Mouse (Mus musculus): ENCODE measurements around the gene Itga4. TPM values are rescaled to one million over a fixed set of nuclear protein-coding genes. Genes with fewer than 3 reads are reported as not detected.

The Itga4 gene
- polyA plus RNA-seq, 2 experiments = 18.6 to 27.6 TPM

DNA sequence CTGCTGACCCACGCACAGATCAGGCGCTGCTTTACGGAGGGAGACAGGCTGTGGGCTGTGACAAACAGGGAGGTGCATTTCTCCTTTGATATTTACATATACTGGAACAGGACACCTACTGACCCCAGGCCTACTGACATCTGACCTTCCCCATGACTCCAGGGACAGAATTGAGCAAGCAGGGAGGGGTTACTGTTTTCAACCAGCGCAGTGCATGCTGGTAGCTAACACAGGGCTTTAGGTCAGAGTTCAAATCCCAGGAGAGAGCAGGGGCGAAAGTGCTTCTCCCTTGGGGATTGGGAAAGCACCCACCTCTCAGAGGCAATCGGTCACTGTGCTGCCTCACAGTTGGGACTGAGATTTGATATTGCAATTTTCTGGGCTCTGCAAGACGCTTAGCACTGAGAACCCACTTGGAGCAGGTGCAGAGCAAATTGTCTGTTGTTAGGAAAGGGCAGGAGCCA is 113.9 kb downstream of the Itga4 start:
- Histone ChIP-seq H3K4me1 (replicated peaks; ENCODE audit: control insufficient read depth in 2 of 2, insufficient read depth in 2 of 2, low read length in 1 of 2) (peaks cover 0 to 5% of the 10 kb centered on the region in 2 experiments; a peak in 1 of 4 replicates), H3K27ac (no peak overlapping the region), H3K36me3 (replicated peaks; ENCODE audit: control insufficient read depth, insufficient read depth, low read depth) (no peaks in the 10 kb centered on the region), H3K4me3 (ENCODE audit: insufficient read depth in 1 of 2, low read depth in 2 of 2, low read length in 2 of 2) (no peak overlapping the region), H3K27me3 (ENCODE audit: control insufficient read depth, insufficient read depth, low read length) (no peaks in the 10 kb centered on the region), H3K4me2 (ENCODE audit: low read depth) (no peak overlapping the region), H3K9me3 (ENCODE audit: control insufficient read depth, low read length) (no peaks in the 10 kb centered on the region), H3K9ac (replicated peaks) (no peak overlapping the region)
- 67% methylated on average over 7 of the region's 7 CpGs for WGBS (ENCODE audit: insufficient replicate concordance)
- TF ChIP-seq EP300 (IDR thresholded peaks at IDR 0.05; ENCODE audit: low read depth) (no peak), CTCF (IDR thresholded peaks at IDR 0.05; ENCODE audit: low read depth) (no peak)
- DNase-seq (ENCODE audit: low read depth in 3 of 3, low spot score in 3 of 3) = peak; percentile 35 to 41 (median 36)
- ATAC-seq (ENCODE audit: insufficient read depth) = peak; percentile 80

DNA sequence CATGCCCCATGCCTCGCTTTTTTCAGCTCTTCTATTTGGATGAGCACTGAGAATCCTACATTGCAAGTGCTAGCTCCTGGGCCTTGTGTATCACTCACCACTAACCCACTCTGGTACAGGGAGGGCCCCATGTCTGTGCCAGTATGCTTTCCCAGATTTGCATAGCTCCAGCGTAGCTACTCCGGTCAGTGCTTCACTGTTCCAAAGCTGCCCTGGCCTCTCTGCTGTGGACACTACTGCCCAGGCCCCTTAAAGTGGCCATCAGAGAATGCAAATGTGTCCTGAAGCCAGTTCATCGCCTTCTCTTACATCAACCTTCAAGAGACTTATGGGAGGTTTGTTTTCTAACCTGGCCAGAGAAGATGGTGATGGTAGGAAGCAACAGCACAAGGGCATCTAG is 114.7 kb downstream of the Itga4 start:
- DNase-seq (ENCODE audit: low read depth in 3 of 3, low spot score in 3 of 3) (no peak), ATAC-seq (ENCODE audit: insufficient read depth) (no peak)
- no peak overlapping the region for H3K27ac ChIP-seq
- H3K9ac ChIP-seq (replicated peaks) = no peak overlapping the region
- H3K4me3 ChIP-seq (ENCODE audit: insufficient read depth in 1 of 2, low read depth in 2 of 2, low read length in 2 of 2) = no peak overlapping the region
- H3K4me1 ChIP-seq (replicated peaks; ENCODE audit: control insufficient read depth in 2 of 2, insufficient read depth in 2 of 2, low read length in 1 of 2) = peaks cover 0 to 5% of the 10 kb centered on the region in 2 experiments; a peak in 1 of 4 replicates
- no peaks in the 10 kb centered on the region for H3K36me3 ChIP-seq (replicated peaks; ENCODE audit: control insufficient read depth, insufficient read depth, low read depth)
- H3K27me3 ChIP-seq (ENCODE audit: control insufficient read depth, insufficient read depth, low read length) = no peaks in the 10 kb centered on the region
- 78% methylated on average over 4 of the region's 4 CpGs for WGBS (ENCODE audit: insufficient replicate concordance)
- TF ChIP-seq EP300 (IDR thresholded peaks at IDR 0.05; ENCODE audit: low read depth) (no peak), CTCF (IDR thresholded peaks at IDR 0.05; ENCODE audit: low read depth) (no peak)
- no peak overlapping the region for H3K4me2 ChIP-seq (ENCODE audit: low read depth)
- H3K9me3 ChIP-seq (ENCODE audit: control insufficient read depth, low read length) = no peaks in the 10 kb centered on the region

DNA sequence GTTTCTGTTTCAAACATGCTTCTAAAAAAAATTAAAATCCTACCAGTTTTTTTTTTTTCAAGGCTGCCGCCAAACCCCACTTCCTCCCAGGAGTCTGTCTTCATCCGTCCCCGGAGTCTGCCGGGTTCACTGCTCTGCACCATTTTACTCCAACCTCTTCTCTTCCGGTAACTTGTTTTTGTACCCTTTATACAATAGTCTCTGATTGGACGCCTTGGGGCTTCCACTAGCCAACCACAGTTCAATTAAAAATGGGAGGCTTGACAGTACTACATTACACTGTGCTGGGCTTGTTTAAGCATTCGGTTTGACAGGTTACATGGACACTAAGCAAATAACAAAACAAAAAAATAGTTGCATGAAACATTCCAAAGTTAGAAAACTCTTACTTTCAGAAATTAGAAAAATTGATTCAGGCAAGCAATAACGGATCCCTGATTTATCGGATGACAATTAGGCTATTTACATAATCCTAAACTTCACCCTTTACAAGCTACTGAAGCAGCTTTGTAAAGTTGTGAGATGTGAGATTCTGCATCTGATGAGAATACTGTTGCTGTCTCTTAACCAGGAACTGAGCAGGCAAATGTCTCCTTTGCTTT is 115.6 kb downstream of the Itga4 start:
- Histone ChIP-seq H3K36me3 (replicated peaks; ENCODE audit: control insufficient read depth, insufficient read depth, low read depth) (no peaks in the 10 kb centered on the region), H3K9ac (replicated peaks) (no peak overlapping the region), H3K4me2 (ENCODE audit: low read depth) (no peak overlapping the region), H3K9me3 (ENCODE audit: control insufficient read depth, low read length) (no peaks in the 10 kb centered on the region), H3K4me1 (replicated peaks; ENCODE audit: control insufficient read depth in 2 of 2, insufficient read depth in 2 of 2, low read length in 1 of 2) (peaks cover 0 to 5% of the 10 kb centered on the region in 2 experiments; a peak in 1 of 4 replicates), H3K27me3 (ENCODE audit: control insufficient read depth, insufficient read depth, low read length) (no peaks in the 10 kb centered on the region), H3K27ac (no peak overlapping the region), H3K4me3 (ENCODE audit: insufficient read depth in 1 of 2, low read depth in 2 of 2, low read length in 2 of 2) (no peak overlapping the region)
- WGBS (ENCODE audit: insufficient replicate concordance) = 59% methylated on average over 9 of the region's 9 CpGs
- no peak for TF ChIP-seq CTCF (IDR thresholded peaks at IDR 0.05; ENCODE audit: low read depth)
- no peak for TF ChIP-seq EP300 (IDR thresholded peaks at IDR 0.05; ENCODE audit: low read depth)
- DNase-seq (ENCODE audit: low read depth in 3 of 3, low spot score in 3 of 3) (no peak), ATAC-seq (ENCODE audit: insufficient read depth) (no peak)

DNA sequence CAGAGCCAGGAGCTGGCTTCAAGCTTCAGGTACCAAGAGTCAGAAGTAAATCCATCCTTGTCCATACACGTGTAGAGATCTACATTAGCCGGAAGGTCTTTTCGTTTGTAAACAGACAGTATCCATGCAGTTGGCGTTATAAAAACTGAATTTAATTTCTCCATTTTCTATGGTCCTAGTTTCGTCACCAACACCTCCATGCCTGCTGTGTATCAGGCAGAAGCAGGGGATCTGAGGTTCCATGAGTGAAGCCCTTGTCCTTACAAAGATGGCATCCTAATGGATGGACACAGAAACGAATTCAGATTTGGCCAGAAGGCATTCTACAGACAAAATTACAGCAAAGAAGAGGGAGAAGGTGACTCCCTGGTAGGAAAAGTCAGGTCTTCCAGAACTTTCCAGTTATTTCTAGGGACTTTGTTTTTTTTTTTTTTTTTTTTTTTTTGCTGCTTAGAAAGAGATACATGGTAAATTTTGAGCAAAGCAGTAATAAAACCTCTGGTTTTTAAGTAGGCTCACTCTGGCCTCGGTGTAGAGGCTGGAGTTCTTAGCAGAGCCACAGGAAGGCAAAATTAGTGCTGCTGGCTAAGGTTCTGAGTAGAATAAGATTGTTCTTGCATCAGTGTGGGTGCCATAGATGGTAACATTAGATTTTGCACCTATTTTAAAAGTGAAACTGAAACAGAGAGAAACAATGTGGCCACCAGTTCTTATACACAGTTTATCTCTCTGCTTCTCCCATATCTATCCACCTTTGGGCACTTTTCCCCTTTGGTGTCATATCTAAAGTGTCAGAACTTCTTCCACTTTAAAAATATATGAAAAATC is 116.3 kb downstream of the Itga4 start:
- H3K9ac ChIP-seq (replicated peaks) = no peak overlapping the region
- H3K4me1 ChIP-seq (replicated peaks; ENCODE audit: control insufficient read depth in 2 of 2, insufficient read depth in 2 of 2, low read length in 1 of 2) = peaks cover 0 to 5% of the 10 kb centered on the region in 2 experiments; a peak in 1 of 4 replicates
- no peaks in the 10 kb centered on the region for H3K27me3 ChIP-seq (ENCODE audit: control insufficient read depth, insufficient read depth, low read length)
- H3K27ac ChIP-seq = no peak overlapping the region
- DNase-seq (ENCODE audit: low read depth in 3 of 3, low spot score in 3 of 3) (no peak), ATAC-seq (ENCODE audit: insufficient read depth) (no peak)
- no peaks in the 10 kb centered on the region for H3K36me3 ChIP-seq (replicated peaks; ENCODE audit: control insufficient read depth, insufficient read depth, low read depth)
- WGBS (ENCODE audit: insufficient replicate concordance) = 59% methylated on average over 7 of the region's 7 CpGs
- no peak overlapping the region for H3K4me3 ChIP-seq (ENCODE audit: insufficient read depth in 1 of 2, low read depth in 2 of 2, low read length in 2 of 2)
- H3K9me3 ChIP-seq (ENCODE audit: control insufficient read depth, low read length) = no peaks in the 10 kb centered on the region
- TF ChIP-seq CTCF (IDR thresholded peaks at IDR 0.05; ENCODE audit: low read depth) (no peak), EP300 (IDR thresholded peaks at IDR 0.05; ENCODE audit: low read depth) (no peak)
- H3K4me2 ChIP-seq (ENCODE audit: low read depth) = no peak overlapping the region

DNA sequence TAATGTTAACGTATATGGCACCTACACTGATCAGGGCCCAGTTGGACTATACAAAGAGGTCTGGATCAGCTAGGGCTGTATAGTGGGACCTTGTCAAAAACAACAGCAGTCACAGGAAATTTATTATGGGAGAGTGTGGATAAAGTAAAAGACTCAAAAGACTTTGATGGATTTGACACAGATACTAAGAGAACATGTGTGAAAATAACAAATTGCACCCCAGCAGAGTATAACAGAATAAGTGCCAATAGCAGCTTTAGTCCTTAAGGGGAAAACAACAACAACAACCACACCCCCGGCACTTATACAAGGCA is 116.9 kb downstream of the Itga4 start:
- DNase-seq (ENCODE audit: low read depth in 3 of 3, low spot score in 3 of 3) (no peak), ATAC-seq (ENCODE audit: insufficient read depth) (no peak)
- WGBS (ENCODE audit: insufficient replicate concordance) = 51% methylated on average over 2 of the region's 2 CpGs
- Histone ChIP-seq H3K9ac (replicated peaks) (no peak overlapping the region), H3K4me2 (ENCODE audit: low read depth) (no peak overlapping the region), H3K27me3 (ENCODE audit: control insufficient read depth, insufficient read depth, low read length) (no peaks in the 10 kb centered on the region), H3K4me1 (replicated peaks; ENCODE audit: control insufficient read depth in 2 of 2, insufficient read depth in 2 of 2, low read length in 1 of 2) (peaks cover 0 to 5% of the 10 kb centered on the region in 2 experiments; a peak in 1 of 4 replicates), H3K27ac (no peak overlapping the region), H3K9me3 (ENCODE audit: control insufficient read depth, low read length) (no peaks in the 10 kb centered on the region), H3K4me3 (ENCODE audit: insufficient read depth in 1 of 2, low read depth in 2 of 2, low read length in 2 of 2) (no peak overlapping the region), H3K36me3 (replicated peaks; ENCODE audit: control insufficient read depth, insufficient read depth, low read depth) (no peaks in the 10 kb centered on the region)
- TF ChIP-seq CTCF (IDR thresholded peaks at IDR 0.05; ENCODE audit: low read depth) (no peak), EP300 (IDR thresholded peaks at IDR 0.05; ENCODE audit: low read depth) (no peak)

Data from liver, embryonic 14.5 days (tissue).